Mouse (Mus musculus) right cerebral cortex, postnatal 36 days (tissue): ENCODE results near the gene Ypel3.
"Not testable (repeated sequence)": the region's sequence is repeated elsewhere in the genome, so short reads cannot be mapped to it uniquely, and the experiment has no call there.

Experiments used
- DNase-seq, 2 experiments: peaks; one replicate each; pipeline ENCODE4 v3.0.0; 2022; ENCODE audit warnings: low spot score in 2 of 2, mixed read lengths in 1 of 2

Gene Ypel3

GRCm38 (mm10) chr7:126766201-126766600 is 10.6 kb upstream of the Ypel3 start, which contains the start of gene Gdpd3:
Gene Gdpd3 (plus strand): TSS chr7:126766334.
- no peak for DNase-seq

GRCm38 (mm10) chr7:126767001-126767400 is 9.8 kb upstream of the Ypel3 start:
- no peak for DNase-seq

GRCm38 (mm10) chr7:126770784-126771183 is 6.0 kb upstream of the Ypel3 start:
- DNase-seq: no peak

GRCm38 (mm10) chr7:126773351-126773750 is 3.4 kb upstream of the Ypel3 start:
- DNase-seq: no peak

- no peak for DNase-seq
Measured at GRCm38 (mm10) chr7:126774463-126774862, 2.3 kb upstream of the Ypel3 start.

- no peak for DNase-seq
Measured at GRCm38 (mm10) chr7:126775185-126775977, 1.4 kb upstream of the Ypel3 start.

DNA sequence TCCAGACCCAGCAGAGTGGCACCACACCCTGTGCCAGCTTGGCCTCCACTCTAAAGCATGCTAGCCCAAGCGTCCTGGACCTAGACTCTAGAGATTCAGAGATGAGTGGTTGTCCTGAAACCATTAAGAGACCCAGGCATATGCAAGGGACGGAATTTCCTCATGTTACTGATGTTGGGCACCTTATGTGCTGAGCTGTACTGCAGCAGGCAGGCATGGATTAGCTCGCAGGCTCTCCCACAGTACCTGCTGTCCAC is 849 bp upstream of the Ypel3 start:
- DNase-seq: no peak

DNA sequence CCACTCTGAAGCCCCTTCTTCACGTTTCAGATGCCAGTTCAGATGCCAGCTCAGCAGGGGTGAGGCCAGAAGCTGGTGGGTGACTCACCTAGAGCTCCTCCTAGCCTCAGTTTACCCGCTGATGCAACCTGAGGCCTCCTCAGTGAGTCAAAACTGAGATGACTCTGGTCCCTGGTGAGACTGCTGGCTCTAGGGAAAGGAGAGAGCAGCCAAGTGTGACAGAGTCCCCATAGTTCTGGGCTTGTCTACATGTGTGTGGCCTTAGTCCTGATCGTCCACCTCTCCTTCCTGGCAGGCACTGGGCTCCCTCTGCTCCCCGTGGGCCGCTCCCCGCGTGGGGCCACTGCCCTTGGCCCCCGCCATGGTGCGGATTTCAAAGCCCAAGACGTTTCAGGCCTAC is 721 bp downstream of the Ypel3 start:
- DNase-seq: no peak

DNA sequence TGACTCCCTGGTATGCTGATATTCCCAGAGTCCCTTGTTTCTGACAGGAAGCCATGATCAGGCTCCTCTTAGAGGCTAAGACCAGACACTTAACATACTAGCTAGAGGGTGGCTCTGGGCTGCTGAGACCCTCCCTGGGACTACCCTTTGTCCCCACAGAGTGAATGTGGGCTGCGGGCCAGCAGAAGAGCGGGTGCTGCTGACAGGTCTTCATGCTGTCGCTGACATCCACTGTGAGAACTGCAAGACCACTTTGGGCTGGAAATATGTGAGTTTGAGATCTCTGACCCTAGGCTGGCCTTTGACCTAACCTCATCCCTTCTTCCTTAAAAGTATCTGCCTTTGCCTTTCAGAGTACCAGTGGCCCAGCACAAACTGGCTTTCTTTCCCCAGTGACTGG is 1.4 kb downstream of the Ypel3 start:
- DNase-seq: no peak

- DNase-seq: not testable (repeated sequence)
Measured at GRCm38 (mm10) chr7:126779101-126779500, 2.3 kb downstream of the Ypel3 start.

DNA sequence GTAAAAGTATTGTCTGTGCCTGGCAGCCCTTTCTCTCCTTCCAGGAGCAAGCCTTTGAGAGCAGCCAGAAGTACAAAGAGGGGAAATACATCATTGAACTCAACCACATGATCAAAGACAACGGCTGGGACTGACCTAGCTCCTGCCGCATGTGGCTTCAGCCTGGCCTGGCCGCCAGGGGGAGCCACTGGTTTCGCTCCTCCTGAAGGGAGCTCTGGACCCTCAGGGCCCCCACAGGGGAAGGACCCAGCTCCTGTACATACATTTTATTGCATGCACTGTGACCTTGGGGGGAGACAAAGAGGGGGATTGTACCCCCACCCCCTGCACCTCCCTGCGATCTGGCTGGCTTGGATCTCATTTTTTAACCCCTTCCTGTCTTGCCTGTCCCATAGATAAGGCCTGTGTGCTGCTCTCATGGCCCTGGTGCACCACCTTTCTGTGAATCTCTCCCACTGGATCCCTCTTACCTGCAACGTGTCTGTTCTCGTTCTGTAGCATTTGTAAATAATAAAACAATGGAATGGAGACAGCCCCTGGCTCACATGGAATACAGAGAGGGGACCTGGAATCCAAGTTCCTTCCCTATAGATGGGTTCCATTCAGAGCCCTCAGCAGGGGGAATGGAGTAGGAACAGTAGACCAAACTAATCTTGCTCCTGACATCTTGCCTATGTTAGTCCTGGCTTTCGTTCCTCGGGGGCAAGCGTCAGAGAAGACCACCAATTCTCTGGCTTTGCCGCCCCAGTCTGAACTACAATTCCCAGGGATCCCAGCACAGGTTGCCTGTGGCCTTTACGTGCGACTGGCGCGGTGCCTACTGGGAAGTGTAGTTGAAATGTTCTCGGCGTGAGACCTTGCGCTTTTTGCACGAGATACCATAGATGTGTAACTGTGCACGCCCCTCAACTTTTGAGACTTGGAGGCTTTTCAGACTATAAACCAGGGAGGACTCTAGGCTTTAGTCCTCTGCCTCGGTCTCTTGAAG is 3.5 kb downstream of the Ypel3 start:
- DNase-seq: peak; percentile 78 to 79

GRCm38 (mm10) chr7:126780971-126781635 is 4.3 kb downstream of the Ypel3 start, which contains the start of gene Tbx6:
Gene Tbx6 (plus strand): TSS chr7:126781483.
- no peak for DNase-seq

- DNase-seq: no peak
Measured at GRCm38 (mm10) chr7:126781661-126782370, 5.1 kb downstream of the Ypel3 start.

DNA sequence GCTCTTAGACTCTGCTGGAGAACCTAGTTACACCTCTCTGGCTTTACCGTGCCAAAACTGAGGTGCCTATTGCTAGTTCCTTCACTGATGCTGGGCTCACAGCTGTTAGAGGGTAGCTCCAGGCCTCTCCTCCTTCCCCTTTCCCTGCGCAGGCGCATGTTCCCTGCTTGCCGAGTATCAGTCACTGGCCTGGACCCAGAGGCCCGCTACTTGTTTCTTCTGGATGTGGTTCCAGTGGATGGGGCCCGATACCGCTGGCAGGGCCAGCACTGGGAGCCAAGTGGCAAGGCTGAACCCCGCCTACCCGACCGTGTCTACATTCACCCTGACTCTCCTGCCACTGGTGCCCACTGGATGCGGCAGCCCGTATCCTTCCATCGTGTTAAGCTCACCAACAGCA is 5.9 kb downstream of the Ypel3 start:
- no peak for DNase-seq

GRCm38 (mm10) chr7:126784469-126784868 is 7.7 kb downstream of the Ypel3 start:
- no peak for DNase-seq

GRCm38 (mm10) chr7:126785056-126785455 is 8.3 kb downstream of the Ypel3 start:
- no peak for DNase-seq

DNA sequence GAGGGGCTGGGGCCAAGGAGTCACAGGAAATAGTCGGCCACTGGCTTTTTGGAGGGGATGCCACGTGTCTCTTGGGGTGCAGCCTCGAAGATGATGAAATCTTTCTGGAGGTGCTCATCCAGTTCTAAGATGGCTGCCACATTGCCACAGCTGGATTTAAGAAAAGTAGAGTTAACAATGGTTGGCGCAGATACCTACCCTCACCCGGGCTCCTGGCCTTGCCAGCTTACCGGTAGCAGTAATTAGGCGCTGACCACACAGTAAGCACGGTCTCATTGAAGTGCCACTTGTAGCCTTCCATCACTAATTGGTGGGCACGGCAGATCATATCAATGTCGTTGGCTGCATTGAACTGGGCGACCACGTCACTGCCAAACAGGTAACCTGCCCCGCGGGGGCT is 9.4 kb downstream of the Ypel3 start:
- no peak for DNase-seq

DNA sequence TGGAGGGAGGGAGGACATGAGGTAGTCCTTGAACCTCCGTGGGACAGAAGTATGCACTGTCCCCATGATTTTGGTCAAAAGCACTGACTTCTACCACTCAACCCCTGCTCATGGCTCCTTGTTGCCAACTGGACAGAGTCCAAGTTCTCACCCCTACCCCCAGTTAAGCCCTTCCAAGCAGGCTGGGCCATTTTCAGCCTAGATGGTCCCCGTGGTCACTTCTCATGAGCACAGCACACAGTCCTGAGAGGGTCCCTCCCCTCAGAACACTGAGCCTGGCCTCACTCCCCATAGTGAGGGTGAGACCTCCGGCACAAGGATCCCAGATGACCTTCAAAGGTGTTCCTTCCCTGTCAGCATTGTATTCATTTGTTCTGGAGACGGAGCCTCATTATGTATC is 12.4 kb downstream of the Ypel3 start:
- DNase-seq: no peak

- DNase-seq: peak; percentile 94 to 95
Measured at GRCm38 (mm10) chr7:126791851-126792720, 15.3 kb downstream of the Ypel3 start, which contains the start of gene Ppp4c. Gene Ppp4c (minus strand): TSS chr7:126792496.

DNA sequence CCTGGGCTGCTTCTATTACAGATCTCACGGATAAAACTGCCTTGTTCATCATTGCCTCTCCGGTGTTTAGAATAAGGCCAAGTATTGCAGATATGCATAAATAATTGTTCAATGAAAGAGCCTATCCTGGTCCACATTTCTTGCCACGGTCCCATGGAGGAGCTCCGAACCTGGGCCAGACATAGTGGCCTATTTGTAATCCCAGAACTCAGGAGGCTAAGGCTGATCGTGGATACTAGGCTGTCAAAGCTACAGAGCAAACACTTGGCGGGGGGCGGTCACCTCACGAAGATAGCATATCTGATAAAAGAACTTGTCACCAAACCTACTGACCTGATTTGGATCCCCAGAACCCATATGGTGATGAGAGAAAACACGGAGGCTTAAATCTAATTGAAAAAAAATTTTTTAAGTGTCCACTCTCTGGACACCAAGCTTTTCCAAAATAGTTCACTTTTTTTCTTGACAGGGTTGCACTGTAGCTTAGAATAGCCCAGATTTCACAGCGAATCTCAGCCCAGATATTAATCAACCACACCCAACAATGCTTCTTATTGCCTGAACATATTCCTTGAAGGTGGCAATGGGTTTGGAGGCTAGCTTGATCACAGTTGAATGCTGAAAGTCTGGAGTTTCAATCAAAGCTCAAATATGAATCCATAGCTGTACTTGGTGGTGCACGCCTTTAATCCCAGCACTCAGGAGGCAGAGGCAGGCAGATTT is 16.1 kb downstream of the Ypel3 start:
- DNase-seq: no peak
